Mouse (Mus musculus) cerebellum, adult 2 months (tissue): ENCODE data around the gene Sec16a.

ENCODE experiments used
- CTCF ChIP-seq: fragments of 200-500 bp; IDR thresholded peaks from 2 replicates; pipeline ENCODE4 v1.5.1; 2011; ENCODE audit warnings: low read depth, mild to moderate bottlenecking, control low read depth, low read length, moderate library complexity, borderline replicate concordance; ENCODE audit not compliant: insufficient read depth
- POLR2A ChIP-seq: fragments of 200-500 bp; IDR thresholded peaks from 2 replicates; pipeline ENCODE4 v1.6.1; 2011; ENCODE audit warnings: low read length, control low read depth, borderline replicate concordance; ENCODE audit not compliant: insufficient read depth

- TF ChIP-seq POLR2A (no peak), CTCF (no peak)
These were observed 15.8 kb upstream of the Sec16a start for GRCm38 (mm10) chr2:26460837-26461236.
